ENCODE assay signal across 7 mouse cellular contexts in genomic region chr2:110017087-110017486, GRCm38 (mm10). TPM values are rescaled to one million over a fixed set of nuclear protein-coding genes. Genes with fewer than 3 reads are reported as not detected.
DNase-seq lines count a peak whose midpoint lies in the region; ATAC-seq lines count a peak whose summit lies in the region.

No protein-coding gene starts in this region.

- peaks cover 8% of the 10 kb centered on the region for H3K4me1 ChIP-seq in lung, embryonic 16.5 days (replicated peaks; ENCODE audit: control insufficient read depth, insufficient read depth, low read length)
- H3K4me1 ChIP-seq in forebrain, embryonic 14.5 days (ENCODE audit: control insufficient read depth, insufficient read depth, low read length), result peaks cover 15% of the 10 kb centered on the region; the same call in 1 of the 2 replicates
- H3K4me1 ChIP-seq in limb, embryonic 13.5 days, result peaks cover 37% of the 10 kb centered on the region
- H3K4me1 ChIP-seq in stomach, embryonic 14.5 days (ENCODE audit: control insufficient read depth, insufficient read depth, low read length), result peaks cover 14% of the 10 kb centered on the region; the same call in 1 of the 2 replicates

- DNase-seq in lung, postnatal 25 days (ENCODE audit: low spot score), result no peak
- no peak for DNase-seq in forebrain, embryonic 14.5 days (ENCODE audit: low spot score)
- no peak for DNase-seq in adrenal gland, adult 2 months
- no peak for DNase-seq in frontal cortex, postnatal 25 days (ENCODE audit: low spot score in 2 of 2)

- peaks cover 2% of the 10 kb centered on the region; the same call in 1 of the 2 replicates for H3K27me3 ChIP-seq in lung, embryonic 16.5 days (ENCODE audit: control insufficient read depth, insufficient read depth, low read depth, low read length)
- no peaks in the 10 kb centered on the region for H3K27me3 ChIP-seq in forebrain, embryonic 14.5 days (replicated peaks; ENCODE audit: control insufficient read depth, insufficient read depth, low read length)
- no peaks in the 10 kb centered on the region for H3K27me3 ChIP-seq in limb, embryonic 13.5 days
- no peaks in the 10 kb centered on the region for H3K27me3 ChIP-seq in stomach, embryonic 14.5 days (ENCODE audit: control insufficient read depth, insufficient read depth, low read length)

- peaks cover 6% of the 10 kb centered on the region for H3K36me3 ChIP-seq in lung, embryonic 16.5 days (ENCODE audit: control insufficient read depth, insufficient read depth, low read length)
- peaks cover 4% of the 10 kb centered on the region; the same call in 1 of the 2 replicates for H3K36me3 ChIP-seq in forebrain, embryonic 14.5 days (ENCODE audit: control insufficient read depth, insufficient read depth, low read length)
- peaks cover 24% of the 10 kb centered on the region for H3K36me3 ChIP-seq in limb, embryonic 13.5 days
- peaks cover 7% of the 10 kb centered on the region for H3K36me3 ChIP-seq in stomach, embryonic 14.5 days (ENCODE audit: control insufficient read depth, insufficient read depth, low read length)

- H3K9me3 ChIP-seq in lung, embryonic 16.5 days (ENCODE audit: control insufficient read depth, low read length), result no peaks in the 10 kb centered on the region
- H3K9me3 ChIP-seq in forebrain, embryonic 14.5 days (replicated peaks; ENCODE audit: control insufficient read depth, low read length), result no peaks in the 10 kb centered on the region
- no peaks in the 10 kb centered on the region for H3K9me3 ChIP-seq in limb, embryonic 13.5 days
- no peaks in the 10 kb centered on the region for H3K9me3 ChIP-seq in stomach, embryonic 14.5 days (ENCODE audit: control insufficient read depth, low read depth, low read length)

- WGBS in lung, embryonic 16.5 days, result 38% methylated on average over 7 of the region's 7 CpGs
- WGBS in forebrain, embryonic 14.5 days, result 44% methylated on average over 7 of the region's 7 CpGs
- WGBS in limb, embryonic 13.5 days, result 43% methylated on average over 7 of the region's 7 CpGs
- 46% methylated on average over 7 of the region's 7 CpGs for WGBS in stomach, embryonic 14.5 days

- peak overlapping the region; percentile 94; the same call in 1 of the 2 replicates for H3K9ac ChIP-seq in lung, embryonic 16.5 days (ENCODE audit: low read length)
- H3K9ac ChIP-seq in forebrain, embryonic 14.5 days (ENCODE audit: low read length), result peak overlapping the region; percentile 96
- H3K9ac ChIP-seq in limb, embryonic 13.5 days, result peak overlapping the region; percentile 94
- H3K9ac ChIP-seq in stomach, embryonic 14.5 days (replicated peaks; ENCODE audit: low read depth, low read length), result peak overlapping the region; percentile 75; the same call in 1 of the 2 replicates

- H3K4me3 ChIP-seq in lung, embryonic 16.5 days (ENCODE audit: low read length), result peak overlapping the region; percentile 86
- H3K4me3 ChIP-seq in forebrain, embryonic 14.5 days (ENCODE audit: low read depth, low read length), result peak overlapping the region; percentile 80
- H3K4me3 ChIP-seq in limb, embryonic 13.5 days, result peak overlapping the region; percentile 81
- H3K4me3 ChIP-seq in stomach, embryonic 14.5 days (ENCODE audit: low read depth, low read length), result peak overlapping the region; percentile 61

- H3K27ac ChIP-seq in lung, embryonic 16.5 days (ENCODE audit: low read length), result no peak overlapping the region
- 0 out of 2 replicates have a peak overlapping the region, but pooled peaks have one; percentile 74 for H3K27ac ChIP-seq in forebrain, embryonic 14.5 days (ENCODE audit: low read depth, low read length)
- no peak overlapping the region for H3K27ac ChIP-seq in limb, embryonic 13.5 days
- no peak overlapping the region for H3K27ac ChIP-seq in stomach, embryonic 14.5 days (ENCODE audit: low read length)

- no peak for ATAC-seq in lung, embryonic 16.5 days (ENCODE audit: low read depth)
- ATAC-seq in forebrain, embryonic 14.5 days, result peak; percentile 27
- no peak for ATAC-seq in limb, embryonic 13.5 days (ENCODE audit: low FRiP score, low read depth)
- no peak for ATAC-seq in stomach, embryonic 14.5 days (ENCODE audit: insufficient number of reproducible peaks, insufficient read depth, low FRiP score, low read depth)

- H3K4me2 ChIP-seq in lung, embryonic 16.5 days (ENCODE audit: low read depth, low read length), result peak overlapping the region; percentile 76
- H3K4me2 ChIP-seq in forebrain, embryonic 14.5 days (ENCODE audit: low read length), result peak overlapping the region; percentile 82
- H3K4me2 ChIP-seq in limb, embryonic 13.5 days (replicated peaks), result peak overlapping the region; percentile 80
- peak overlapping the region; percentile 54 for H3K4me2 ChIP-seq in stomach, embryonic 14.5 days (replicated peaks; ENCODE audit: low read depth, low read length)

RNA-seq across cellular contexts. Expression of gene Ccdc34, which starts 0.5 kb away (rescaled TPM):
- polyA plus RNA-seq in lung, embryonic 16.5 days (2015; fragmentation: Nextera tagmentation; extraction: Ambion mirVana), result 33.5 and 38.7 TPM in 2 replicates
- 35.8 and 39.2 TPM in 2 replicates for polyA plus RNA-seq in forebrain, embryonic 14.5 days (2014; fragmentation: Nextera tagmentation; extraction: Ambion mirVana)
- polyA plus RNA-seq in limb, embryonic 13.5 days (2015; fragmentation: Nextera tagmentation; extraction: Ambion mirVana), result 47.6 and 51.7 TPM in 2 replicates
- 53.0 and 53.8 TPM in 2 replicates for polyA plus RNA-seq in stomach, embryonic 14.5 days (2014; fragmentation: Nextera tagmentation; extraction: Ambion mirVana)
- total RNA-seq in adrenal gland, adult 2 months (2021), result 1 to 10 TPM; 6.5 to 7.3 TPM
- 6.9 and 9.6 TPM in 2 replicates for polyA plus RNA-seq in adrenal gland, adult 2 months (2012; rRNA removed)
